Mouse (Mus musculus): Measurements from ENCODE around the gene Gm4791. TPM values are rescaled to one million over a fixed set of nuclear protein-coding genes. Genes with fewer than 3 reads are reported as not detected.

Gm4791 gene
- total RNA-seq (2021): not detected

DNA sequence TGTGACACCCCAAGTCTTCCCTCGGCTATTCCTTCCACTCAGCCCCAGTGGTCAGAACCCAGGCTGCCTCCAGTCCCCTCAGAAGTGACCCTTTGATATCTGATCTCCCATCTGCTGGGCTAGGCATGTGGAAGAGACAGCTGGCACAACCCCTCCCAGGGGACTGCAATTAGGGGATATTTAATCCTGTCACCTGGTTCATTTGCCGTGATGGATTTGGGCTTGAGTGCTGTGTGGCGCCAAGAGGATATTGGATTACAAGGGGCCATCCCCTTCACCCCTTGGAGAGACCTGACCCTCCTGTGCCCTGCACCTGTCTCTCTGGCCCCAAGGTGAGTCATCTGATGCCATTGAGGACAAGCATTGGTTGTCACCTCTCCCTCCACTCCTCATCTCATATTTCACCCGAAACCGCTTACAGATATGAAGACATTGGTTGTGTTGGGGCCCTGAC is at the start of gene Gm4791:
Gm4791 (plus strand) TSS at position 404 of the 454 bp plus-strand sequence.
- DNase-seq (ENCODE audit: low spot score in 2 of 2): no peak
- intact Hi-C loops (cut with DNase I): no loop called here

DNA sequence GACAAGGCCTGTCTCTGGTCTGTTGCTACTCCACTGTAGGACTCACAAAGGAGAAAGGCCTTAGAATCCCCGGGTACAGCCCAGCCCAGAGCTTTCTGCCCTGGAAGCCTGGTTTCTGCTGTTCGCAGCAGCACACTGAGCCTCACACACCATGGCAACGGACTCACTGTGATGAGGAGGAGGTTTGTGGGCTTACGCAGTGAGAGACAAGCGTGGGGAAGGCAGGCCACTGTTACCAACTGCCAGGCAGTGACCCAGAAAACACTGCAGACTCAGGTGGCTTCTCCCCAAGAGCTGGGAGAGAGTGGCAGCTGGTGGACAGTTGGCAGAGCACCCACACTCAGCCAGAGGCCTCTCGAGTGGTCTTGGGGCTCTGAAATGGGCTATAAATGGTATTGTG is 42.3 kb upstream of the Gm4791 start:
- peak; percentile 51 to 91 for DNase-seq (ENCODE audit: low spot score in 2 of 2)
- intact Hi-C loops (cut with DNase I): loop anchor here (5.0 kb wide), 1 partner anchor 221 kb away; no protein-coding TSS in a partner anchor

DNA sequence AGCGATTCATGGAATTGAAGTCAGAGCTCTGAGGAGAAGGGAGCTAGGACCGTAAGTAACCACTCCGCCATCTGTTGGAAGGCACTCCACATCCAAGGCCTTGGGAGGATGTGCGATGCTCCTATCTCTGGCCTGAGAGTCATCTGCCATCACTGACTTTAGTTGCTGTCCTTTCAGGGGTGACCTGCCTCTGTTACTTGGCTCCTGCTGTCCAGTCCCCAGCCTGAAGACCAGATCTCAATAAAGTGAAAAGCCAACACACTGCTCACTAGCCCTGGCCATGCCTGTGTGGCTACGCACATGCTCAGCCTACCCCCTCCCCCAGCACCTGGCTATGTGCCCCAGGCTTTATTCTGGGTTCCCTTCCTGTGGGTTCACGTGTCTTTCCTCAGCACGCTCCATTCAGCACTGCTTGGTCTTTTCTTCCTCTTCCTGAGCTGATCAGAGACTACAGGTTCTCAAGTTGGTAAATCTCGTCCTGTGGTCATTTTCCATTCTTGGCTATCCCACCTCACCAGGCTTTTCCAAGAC is 41.1 kb upstream of the Gm4791 start:
- peak in 1 of 2 experiments; percentile 37 for DNase-seq (ENCODE audit: low spot score in 2 of 2)
- intact Hi-C loops (cut with DNase I): loop anchor here (5.0 kb wide), 1 partner anchor 220 kb away; no protein-coding TSS in a partner anchor

DNA sequence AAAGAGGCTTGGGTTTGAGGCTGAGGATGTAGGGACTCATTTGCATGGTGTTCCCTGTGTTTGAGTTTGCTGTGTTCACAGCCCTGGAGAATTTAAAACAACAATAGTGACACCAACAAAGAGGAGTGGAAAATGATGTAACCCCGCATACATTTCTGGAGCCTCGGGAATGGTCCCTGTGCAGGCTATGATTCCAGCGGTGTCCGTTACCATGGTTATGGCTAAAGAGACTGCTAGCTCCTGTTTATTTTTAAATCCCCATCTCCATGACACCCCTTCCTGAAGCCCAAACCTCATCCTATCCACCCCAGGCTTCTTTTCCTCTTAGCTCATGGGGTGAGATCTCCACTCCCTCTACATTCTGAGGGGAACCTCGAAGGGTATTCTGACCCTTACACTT is 32.5 kb upstream of the Gm4791 start:
- peak; percentile 39 to 64 for DNase-seq (ENCODE audit: low spot score in 2 of 2)
- intact Hi-C loops (cut with DNase I): loop anchor here (5.0 kb wide), 1 partner anchor 561 kb away; no protein-coding TSS in a partner anchor

DNA sequence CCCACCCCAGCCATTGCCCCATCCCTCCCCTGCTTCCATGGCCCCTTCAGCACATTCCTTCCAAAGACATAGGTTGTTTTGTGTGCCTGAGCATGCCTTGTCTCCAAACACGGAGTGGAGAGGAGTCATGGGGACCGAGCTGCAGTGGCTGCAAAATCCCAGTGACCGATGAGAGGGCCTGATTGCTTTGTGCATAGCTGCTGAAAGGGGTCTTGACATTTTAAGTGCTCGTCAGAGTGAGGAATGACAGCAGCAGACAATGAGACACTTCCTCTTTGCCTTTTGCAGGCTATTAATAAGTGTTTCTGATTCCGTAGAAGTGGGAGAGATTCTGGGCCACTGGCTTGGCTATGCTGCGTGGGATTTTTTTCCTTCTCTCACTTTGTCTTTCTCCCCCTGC is 29.6 kb upstream of the Gm4791 start:
- peak in 1 of 2 experiments; percentile 26 for DNase-seq (ENCODE audit: low spot score in 2 of 2)
- intact Hi-C loops (cut with DNase I): loop anchor here (5.0 kb wide), 1 partner anchor 558 kb away; no protein-coding TSS in a partner anchor

DNA sequence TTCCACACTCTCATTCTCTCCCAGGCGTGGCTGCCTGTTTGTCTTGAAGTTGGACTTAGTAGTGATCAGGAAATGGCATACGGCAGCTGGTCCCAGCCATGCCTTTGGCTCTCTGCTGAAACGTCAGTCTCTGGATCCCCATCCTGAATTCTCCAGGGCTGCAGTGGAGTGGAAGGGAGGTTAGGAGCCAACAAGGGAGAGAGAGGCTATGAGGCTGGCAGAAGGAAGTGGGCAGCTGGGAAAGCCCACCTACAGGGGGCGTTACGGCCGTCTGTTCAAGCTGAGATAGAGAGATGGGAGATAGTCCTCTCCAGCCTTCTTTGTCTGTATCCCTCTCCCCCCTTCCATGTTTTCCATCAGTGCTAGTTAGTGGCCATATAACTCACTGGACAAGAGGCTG is 29.1 kb upstream of the Gm4791 start:
- intact Hi-C loops (cut with DNase I): loop anchor here (5.0 kb wide), 1 partner anchor 558 kb away; no protein-coding TSS in a partner anchor
- DNase-seq (ENCODE audit: low spot score in 2 of 2): no peak

DNA sequence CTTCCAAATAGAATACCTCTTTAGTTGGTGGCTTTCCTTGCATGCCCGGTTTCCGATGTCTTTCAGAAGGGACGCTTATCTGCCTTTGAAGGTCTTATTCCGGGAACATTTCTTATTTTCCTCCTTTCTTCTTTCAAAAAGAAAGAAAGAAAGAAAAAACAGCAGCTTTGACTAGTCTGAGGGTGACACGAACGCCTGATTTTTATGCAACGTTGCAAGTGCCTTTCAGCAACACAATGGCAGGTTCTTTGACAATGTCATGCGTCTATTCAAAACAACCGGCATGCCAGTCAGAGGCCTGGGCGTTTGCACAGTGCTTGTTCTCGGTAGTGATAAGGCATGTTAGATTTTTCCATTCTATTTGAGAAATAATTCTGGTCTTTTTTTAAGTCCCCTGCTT is 19.7 kb upstream of the Gm4791 start:
- intact Hi-C loops (cut with DNase I): no loop called here
- DNase-seq (ENCODE audit: low spot score in 2 of 2): no peak

DNA sequence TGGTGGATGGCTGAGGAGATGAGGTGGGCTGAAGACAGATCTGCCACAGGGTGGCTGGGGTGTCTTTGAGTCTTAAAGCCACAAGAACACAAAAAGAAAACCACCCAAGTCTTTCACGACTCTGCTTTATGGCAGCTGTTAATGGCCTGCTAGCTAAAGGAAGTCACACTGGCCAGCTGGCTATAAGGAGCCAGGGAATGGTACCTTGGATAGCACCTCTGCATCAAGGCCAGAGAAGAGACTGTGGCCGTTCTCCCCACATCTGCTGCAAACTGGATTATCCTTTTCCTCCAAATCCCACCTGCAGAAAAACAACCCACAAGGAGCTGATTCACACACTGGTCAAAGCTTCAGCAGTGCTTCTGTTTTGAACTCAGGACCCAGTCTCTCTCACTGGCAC is 18.4 kb upstream of the Gm4791 start:
- DNase-seq (ENCODE audit: low spot score in 2 of 2): no peak
- intact Hi-C loops (cut with DNase I): no loop called here

DNA sequence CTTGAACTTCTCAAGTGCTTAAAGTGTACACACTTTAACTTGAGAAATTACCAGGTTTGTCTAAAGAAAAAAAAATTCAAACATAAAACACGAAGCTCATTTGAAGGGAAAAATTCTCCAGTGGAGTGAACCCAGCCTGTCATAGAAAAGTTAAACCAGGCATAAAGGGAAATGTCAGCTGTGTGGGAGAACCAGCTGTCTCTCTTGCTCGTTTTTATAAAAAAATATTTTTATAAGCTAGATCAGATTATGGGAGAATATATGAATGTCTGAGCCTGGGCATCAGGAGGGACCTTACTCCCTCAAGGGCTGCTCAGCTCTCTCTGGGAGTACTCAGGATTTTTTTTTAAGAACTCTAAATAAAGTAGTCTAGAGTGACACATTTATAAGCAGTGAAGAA is 15.1 kb upstream of the Gm4791 start:
- intact Hi-C loops (cut with DNase I): no loop called here
- peak in 1 of 2 experiments; percentile 35 for DNase-seq (ENCODE audit: low spot score in 2 of 2)

DNA sequence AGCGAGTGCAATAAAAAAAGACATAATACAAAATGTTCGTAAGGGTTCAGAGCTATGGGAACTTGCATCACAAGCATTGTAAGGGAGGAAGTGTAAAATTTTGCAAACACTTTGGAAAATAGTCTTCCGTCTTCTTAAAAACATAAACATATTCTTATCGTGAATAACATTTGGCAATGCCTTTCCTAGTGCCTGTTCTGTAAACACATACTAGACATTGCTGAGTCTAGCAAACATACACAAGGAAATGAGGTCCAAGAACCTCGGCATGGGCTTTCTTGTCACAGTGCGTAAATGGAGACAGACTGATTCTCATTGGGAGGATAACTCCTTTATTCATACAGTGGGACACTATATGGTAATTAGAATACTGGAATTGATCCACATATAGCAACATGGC is 43.0 kb downstream of the Gm4791 start:
- no peak for DNase-seq (ENCODE audit: low spot score in 2 of 2)
- intact Hi-C loops (cut with DNase I): no loop called here
